Mouse (Mus musculus) liver, embryonic 12.5 days (tissue): ENCODE results near the gene Olfr432. TPM values are rescaled to one million over a fixed set of nuclear protein-coding genes. Genes with fewer than 3 reads are reported as not detected.
"Not testable (repeated sequence)": the region's sequence is repeated elsewhere in the genome, so short reads cannot be mapped to it uniquely, and the experiment has no call there.

ENCODE experiments used
- ATAC-seq: fragments of 200-750 bp; cut with Nextera tagmentation; 2 replicates; pipeline ENCODE4 v1.8.0; 2017; ENCODE audit warnings: moderate number of reproducible peaks, mild to moderate bottlenecking, moderate library complexity
- H3K27ac ChIP-seq: fragments of 300-500 bp; sonication (generic); 2 replicates; pipeline ENCODE4 v1.5.1; 2016; ENCODE audit warnings: mild to moderate bottlenecking
- H3K27me3 ChIP-seq: fragments of 300-500 bp; sonication (generic); replicated peaks from 2 replicates; pipeline ENCODE4 v1.6.1; 2016; ENCODE audit warnings: mild to moderate bottlenecking, moderate library complexity
- H3K36me3 ChIP-seq: fragments of 300-500 bp; sonication (generic); 2 replicates; pipeline ENCODE4 v1.6.1; 2016; ENCODE audit warnings: mild to moderate bottlenecking, moderate library complexity
- H3K4me1 ChIP-seq: fragments of 300-500 bp; sonication (generic); 2 replicates; pipeline ENCODE4 v1.6.1; 2016
- H3K4me2 ChIP-seq: fragments of 300-500 bp; sonication (generic); 2 replicates; pipeline ENCODE4 v1.6.1; 2016; ENCODE audit warnings: mild to moderate bottlenecking, moderate library complexity
- H3K4me3 ChIP-seq: fragments of 300-500 bp; sonication (generic); 2 replicates; pipeline ENCODE4 v1.5.1; 2016; ENCODE audit warnings: mild to moderate bottlenecking, moderate library complexity
- H3K9ac ChIP-seq: fragments of 300-500 bp; sonication (generic); 2 replicates; pipeline ENCODE4 v1.6.1; 2016; ENCODE audit warnings: mild to moderate bottlenecking, moderate library complexity
- H3K9me3 ChIP-seq: fragments of 300-500 bp; sonication (generic); replicated peaks from 2 replicates; pipeline ENCODE4 v1.6.1; 2016; ENCODE audit warnings: mild to moderate bottlenecking, moderate library complexity
- WGBS: fragments of 180-500 bp; shearing (Covaris S2); methylation state at CpG from one replicate; pipeline ENCODE4 v1.1.7; 2016; ENCODE audit not compliant: insufficient replicate concordance; 5-methylcytosine and 5-hydroxymethylcytosine counted together
- polyA plus RNA-seq: library from polyadenylated mRNA; unstranded; fragments of >200 nt; fragmentation: Nextera tagmentation; extraction: Ambion mirVana; gene quantifications from 2 replicates; pipeline ENCODE4 v1.2.1, GENCODE M21; 2016

Gene Olfr432
- not detected in 2 replicates for polyA plus RNA-seq

DNA sequence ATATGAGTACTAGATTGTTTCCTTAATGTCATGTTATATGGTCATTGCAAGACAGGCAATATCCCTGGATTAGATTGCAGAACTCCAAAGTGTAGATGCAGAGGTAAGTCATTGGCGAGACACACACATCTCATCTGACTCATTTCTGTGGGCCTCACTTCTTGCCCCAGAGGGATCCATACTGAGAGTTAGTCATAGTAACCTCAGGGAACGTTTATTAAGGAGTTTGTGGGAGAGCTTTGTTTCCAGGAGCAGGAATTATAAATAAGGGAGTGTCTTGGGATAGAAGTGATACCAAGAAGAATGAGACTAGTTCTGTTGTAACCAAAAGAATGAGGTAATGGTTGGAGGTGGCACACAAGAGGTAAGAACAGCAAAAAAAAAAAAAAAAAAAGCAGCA, at the start of gene Olfr432:
Olfr432 (plus strand) TSS at position 313 of the 400 bp plus-strand sequence.
- Histone ChIP-seq H3K9ac (no peak within 1 kb of the TSS), H3K4me2 (no peak within 1 kb of the TSS), H3K27ac (no peak within 1 kb of the TSS), H3K9me3 (no peaks in the 10 kb centered on the region), H3K27me3 (no peaks in the 10 kb centered on the region), H3K4me3 (no peak within 1 kb of the TSS), H3K36me3 (no peaks in the 10 kb centered on the region), H3K4me1 (no peaks in the 10 kb centered on the region)
- ATAC-seq = no peak
- WGBS = 39% methylated on average over 2 of the region's 2 CpGs

DNA sequence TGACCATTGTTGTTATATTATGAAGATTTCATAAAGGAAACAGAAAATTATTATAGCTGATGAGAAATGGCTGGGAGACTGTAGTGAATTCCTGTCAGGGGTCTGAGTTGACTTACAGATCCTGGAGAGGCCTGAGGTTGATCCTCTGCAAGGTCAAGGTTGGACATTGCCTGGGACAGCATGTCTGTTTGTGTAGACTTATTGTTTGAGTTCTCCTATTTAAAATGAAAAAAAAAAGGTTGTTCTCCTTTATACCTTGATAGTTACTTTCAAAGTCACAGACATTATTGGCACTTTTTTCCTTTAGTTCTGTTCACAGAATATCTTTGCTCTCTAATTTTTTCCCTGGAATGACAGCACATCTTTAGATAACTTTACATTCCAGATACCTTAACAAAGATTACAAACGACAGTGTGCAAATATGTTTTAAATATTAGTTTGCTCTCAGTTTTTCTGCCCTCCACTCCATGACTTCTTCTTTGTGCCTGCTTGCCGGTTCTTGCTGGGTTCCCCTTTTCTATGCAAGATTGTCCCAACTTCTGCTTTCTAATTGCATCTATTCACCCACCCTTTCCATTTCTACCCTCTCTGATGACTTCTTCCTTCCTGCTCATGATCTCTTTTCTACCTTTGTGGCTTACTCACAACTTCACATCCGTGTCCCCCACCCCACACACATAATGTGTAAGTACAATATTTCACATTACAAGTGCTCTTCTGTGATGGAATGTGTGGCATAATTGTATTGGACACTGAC, 44.5 kb upstream of the Olfr432 start:
- H3K9me3 ChIP-seq, H3K4me2 ChIP-seq, H3K4me1 ChIP-seq, H3K36me3 ChIP-seq, H3K9ac ChIP-seq, H3K4me3 ChIP-seq, H3K27me3 ChIP-seq, ATAC-seq, H3K27ac ChIP-seq: not testable (repeated sequence)
- 24% methylated on average over 2 of the region's 3 CpGs for WGBS

DNA sequence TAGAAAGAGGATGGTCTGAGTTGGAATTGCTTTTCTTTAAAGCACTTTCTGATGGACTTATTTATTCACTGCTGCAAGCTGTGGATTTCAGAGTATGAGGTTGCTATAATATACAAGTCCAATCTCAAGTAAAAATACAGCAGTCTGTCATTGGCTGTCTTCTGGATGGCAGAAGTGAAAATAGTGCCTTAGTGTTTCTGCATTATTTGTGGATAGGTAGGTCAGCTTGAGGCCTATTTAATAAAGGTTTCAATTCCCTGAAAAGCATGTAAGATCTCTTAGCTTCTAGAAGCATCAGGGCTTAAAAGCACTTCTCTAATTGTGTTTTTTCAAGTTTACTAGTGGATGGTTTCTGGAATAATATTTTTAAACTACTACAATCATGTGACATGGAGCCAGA, 42.0 kb upstream of the Olfr432 start:
- H3K4me3 ChIP-seq, ATAC-seq, H3K9ac ChIP-seq, H3K27ac ChIP-seq, H3K9me3 ChIP-seq, H3K4me2 ChIP-seq, H3K4me1 ChIP-seq, H3K36me3 ChIP-seq, H3K27me3 ChIP-seq: not testable (repeated sequence)

DNA sequence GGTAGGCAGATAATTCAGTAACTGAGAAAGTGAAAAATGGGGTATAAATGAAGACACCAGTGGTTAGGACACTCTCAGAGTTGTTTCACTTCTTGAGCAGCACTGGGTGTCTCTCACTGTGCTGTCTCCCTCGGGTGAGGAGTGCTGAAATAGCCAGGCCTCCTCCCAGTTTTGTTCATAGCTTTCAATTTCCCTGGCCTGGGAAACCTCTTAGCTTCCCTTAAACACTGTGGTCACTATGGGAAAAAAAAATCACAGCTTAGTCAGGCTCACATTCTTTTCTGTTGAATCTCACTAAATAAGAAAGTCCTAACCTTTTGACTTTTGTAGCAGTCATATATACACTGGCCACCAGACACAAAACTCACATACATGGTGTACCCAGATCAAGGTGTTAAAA, 17.3 kb upstream of the Olfr432 start, which contains the start of gene Ifi205:
Ifi205 (minus strand) TSS at position 113 of the 400 bp plus-strand sequence.
- no peaks in the 10 kb centered on the region for H3K9me3 ChIP-seq
- no peak within 1 kb of the TSS for H3K4me2 ChIP-seq
- H3K9ac ChIP-seq = no peak within 1 kb of the TSS
- no peak for ATAC-seq
- H3K27ac ChIP-seq = no peak within 1 kb of the TSS
- H3K4me3 ChIP-seq = no peak within 1 kb of the TSS
- no peaks in the 10 kb centered on the region for H3K36me3 ChIP-seq
- WGBS = 39% methylated on average over 1 of the region's 1 CpGs
- H3K4me1 ChIP-seq = no peaks in the 10 kb centered on the region
- H3K27me3 ChIP-seq = no peaks in the 10 kb centered on the region

DNA sequence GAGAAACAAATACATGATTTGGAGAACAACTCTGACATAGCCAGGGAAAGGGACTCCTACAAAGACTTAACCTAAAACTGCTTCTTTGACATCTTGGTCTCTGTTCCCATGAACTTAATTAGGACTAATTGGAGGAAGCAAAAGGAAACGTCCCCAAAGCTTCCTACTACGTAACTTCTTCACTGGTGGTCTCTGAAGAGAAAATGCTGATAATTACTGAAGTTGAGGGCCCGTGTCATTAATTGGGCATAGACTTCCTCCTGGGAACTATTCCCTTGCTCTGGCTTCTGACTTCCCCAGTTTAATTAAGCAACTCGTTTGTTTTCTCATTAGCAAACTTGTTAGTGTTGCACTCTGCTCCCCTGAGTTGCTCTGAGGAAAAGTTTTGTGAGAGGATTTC, 13.2 kb upstream of the Olfr432 start:
- H3K9ac ChIP-seq = no peak overlapping the region
- H3K27me3 ChIP-seq = no peaks in the 10 kb centered on the region
- H3K4me2 ChIP-seq = no peak overlapping the region
- ATAC-seq = no peak
- WGBS = 46% methylated on average over 4 of the region's 4 CpGs
- H3K4me1 ChIP-seq = no peaks in the 10 kb centered on the region
- no peaks in the 10 kb centered on the region for H3K9me3 ChIP-seq
- H3K27ac ChIP-seq = no peak overlapping the region
- no peak overlapping the region for H3K4me3 ChIP-seq
- no peaks in the 10 kb centered on the region for H3K36me3 ChIP-seq

DNA sequence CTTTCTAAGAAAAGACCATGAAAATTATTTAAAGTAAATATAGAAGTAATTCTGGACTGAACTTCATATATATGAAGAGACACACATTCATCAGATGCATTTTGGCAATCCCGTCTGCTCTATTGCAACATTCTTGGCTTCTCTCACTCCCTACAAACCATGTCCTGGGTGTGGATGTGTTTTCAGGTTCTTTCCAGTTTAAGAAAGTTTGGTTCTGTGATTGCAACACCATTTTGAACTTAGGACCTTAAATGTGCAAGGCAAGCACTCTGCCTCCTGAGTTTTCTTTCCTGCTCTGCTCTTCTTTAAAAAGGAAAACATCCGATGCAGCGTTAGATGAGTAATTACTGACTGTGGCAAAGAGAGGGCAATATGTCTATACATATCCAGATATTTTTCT, 10.5 kb upstream of the Olfr432 start:
- Histone ChIP-seq H3K9ac (no peak overlapping the region), H3K4me1 (no peaks in the 10 kb centered on the region), H3K27ac (no peak overlapping the region), H3K9me3 (no peaks in the 10 kb centered on the region), H3K36me3 (no peaks in the 10 kb centered on the region), H3K27me3 (no peaks in the 10 kb centered on the region), H3K4me2 (no peak overlapping the region), H3K4me3 (no peak overlapping the region)
- 86% methylated on average over 3 of the region's 3 CpGs for WGBS
- no peak for ATAC-seq

DNA sequence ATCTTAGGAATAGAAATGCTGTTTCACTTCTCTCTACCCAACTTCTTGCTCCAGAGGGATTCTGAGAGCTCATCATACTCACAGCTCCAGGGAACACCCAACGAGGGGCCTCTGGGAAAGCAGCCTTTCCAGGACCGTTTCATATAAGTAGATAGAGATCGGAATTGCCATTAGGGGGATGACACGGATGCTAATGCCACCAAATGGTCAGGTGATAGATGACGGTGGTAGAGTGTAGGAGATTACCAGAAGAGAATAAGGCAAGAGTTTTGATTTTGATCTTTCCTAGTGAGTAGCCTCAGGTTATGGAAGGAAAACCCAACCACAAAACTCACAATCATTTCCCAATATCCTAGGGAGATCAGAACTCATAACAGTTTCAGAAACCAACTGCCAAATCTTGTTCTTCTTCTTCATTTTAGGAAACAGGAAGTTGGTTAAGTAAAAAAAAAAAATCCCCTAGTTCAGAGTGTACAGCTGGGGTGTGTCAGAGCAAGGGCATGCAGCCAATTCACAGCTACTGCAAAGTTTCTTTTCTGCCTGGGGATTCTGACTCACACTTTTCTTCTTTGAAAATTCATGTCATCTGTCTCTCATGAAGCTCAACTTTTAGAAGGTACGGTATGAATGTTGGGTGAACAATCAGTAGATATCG, 8.4 kb upstream of the Olfr432 start, which contains the start of gene Olfr433:
Olfr433 (plus strand) TSS at position 183 of the 655 bp plus-strand sequence.
- H3K9ac ChIP-seq = no peak within 1 kb of the TSS
- no peak for ATAC-seq
- no peaks in the 10 kb centered on the region for H3K36me3 ChIP-seq
- H3K4me3 ChIP-seq = no peak within 1 kb of the TSS
- no peak within 1 kb of the TSS for H3K4me2 ChIP-seq
- H3K9me3 ChIP-seq = no peaks in the 10 kb centered on the region
- no peaks in the 10 kb centered on the region for H3K27me3 ChIP-seq
- H3K27ac ChIP-seq = no peak within 1 kb of the TSS
- WGBS = 53% methylated on average over 7 of the region's 7 CpGs
- H3K4me1 ChIP-seq = no peaks in the 10 kb centered on the region

DNA sequence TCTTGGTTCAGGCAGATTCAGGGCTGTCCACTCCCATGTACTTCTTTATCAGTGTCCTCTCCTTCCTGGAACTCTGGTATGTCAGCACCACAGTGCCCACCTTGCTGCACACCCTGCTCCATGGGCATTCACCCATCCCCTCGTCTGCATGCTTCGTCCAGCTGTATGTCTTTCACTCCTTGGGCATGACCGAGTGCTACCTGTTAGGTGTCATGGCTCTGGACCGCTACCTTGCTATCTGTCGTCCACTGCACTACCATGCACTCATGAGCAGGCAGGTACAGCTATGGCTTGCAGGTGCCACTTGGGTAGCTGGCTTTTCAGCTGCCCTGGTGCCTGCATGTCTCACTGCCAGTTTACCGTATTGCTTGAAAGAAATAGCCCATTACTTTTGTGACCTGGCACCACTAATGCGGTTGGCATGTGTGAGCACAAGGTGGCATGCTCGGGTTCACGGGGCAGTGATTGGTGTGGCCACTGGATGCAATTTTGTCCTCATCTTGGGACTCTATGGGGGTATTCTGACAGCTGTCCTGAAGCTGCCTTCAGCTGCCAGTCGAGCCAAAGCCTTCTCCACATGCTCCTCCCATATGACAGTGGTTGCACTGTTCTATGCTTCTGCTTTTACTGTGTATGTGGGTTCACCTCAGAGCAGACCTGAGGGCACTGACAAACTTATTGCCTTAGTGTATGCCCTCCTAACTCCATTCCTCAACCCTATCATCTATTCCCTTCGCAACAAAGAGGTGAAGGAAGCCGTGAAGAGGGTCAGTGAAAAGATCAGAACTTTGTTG, 6.7 kb upstream of the Olfr432 start:
- not testable (repeated sequence) for H3K27me3 ChIP-seq, H3K9me3 ChIP-seq, H3K4me1 ChIP-seq, H3K36me3 ChIP-seq, H3K9ac ChIP-seq, H3K27ac ChIP-seq, H3K4me2 ChIP-seq, ATAC-seq, H3K4me3 ChIP-seq
- WGBS = 69% methylated on average over 12 of the region's 12 CpGs

DNA sequence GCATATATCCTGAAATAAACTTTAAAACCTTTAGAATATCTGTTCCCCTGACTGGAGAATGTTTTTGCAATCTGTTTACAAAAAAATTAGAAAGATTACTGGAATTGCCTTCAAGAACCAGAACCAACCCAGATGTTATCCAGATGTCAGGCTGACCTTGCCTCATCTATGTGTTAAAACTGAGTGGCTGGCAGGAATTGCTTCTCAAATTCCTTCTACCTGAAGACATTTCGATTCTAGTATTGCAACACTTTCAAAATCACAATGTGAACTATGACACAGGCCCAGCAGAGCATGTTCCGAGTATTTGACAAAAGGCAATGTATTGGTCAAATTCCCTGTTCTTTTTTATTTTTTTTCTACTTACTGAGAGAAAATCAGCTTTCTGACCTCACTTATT, 4.6 kb upstream of the Olfr432 start:
- Histone ChIP-seq H3K27me3 (no peaks in the 10 kb centered on the region), H3K27ac (no peak overlapping the region), H3K9ac (no peak overlapping the region), H3K9me3 (no peaks in the 10 kb centered on the region), H3K36me3 (no peaks in the 10 kb centered on the region), H3K4me3 (no peak overlapping the region), H3K4me2 (no peak overlapping the region), H3K4me1 (no peaks in the 10 kb centered on the region)
- WGBS = 50% methylated on average over 2 of the region's 2 CpGs
- no peak for ATAC-seq

DNA sequence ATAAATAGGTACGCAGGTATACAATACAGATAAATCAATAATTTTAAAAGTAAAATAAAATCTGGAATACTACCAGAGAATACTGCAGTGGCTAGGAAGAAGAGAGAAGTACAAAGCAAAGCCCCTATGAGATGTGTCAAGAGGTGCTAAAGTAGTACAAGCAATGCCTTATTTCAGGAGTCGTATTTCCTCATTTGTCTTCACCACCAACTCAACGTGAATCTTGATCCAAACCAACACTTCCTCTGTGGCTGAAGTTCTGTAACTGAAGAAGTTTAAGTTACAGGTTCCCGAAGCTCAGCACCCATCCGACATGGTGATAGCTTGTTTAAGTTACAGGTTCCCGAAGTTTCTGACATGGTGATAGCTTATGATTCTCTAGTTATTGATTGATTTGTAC, 778 bp upstream of the Olfr432 start:
- H3K9me3 ChIP-seq, H3K4me3 ChIP-seq, H3K4me1 ChIP-seq, ATAC-seq, H3K27me3 ChIP-seq, H3K9ac ChIP-seq, H3K27ac ChIP-seq, H3K36me3 ChIP-seq, H3K4me2 ChIP-seq: not testable (repeated sequence)
- 43% methylated on average over 6 of the region's 6 CpGs for WGBS

DNA sequence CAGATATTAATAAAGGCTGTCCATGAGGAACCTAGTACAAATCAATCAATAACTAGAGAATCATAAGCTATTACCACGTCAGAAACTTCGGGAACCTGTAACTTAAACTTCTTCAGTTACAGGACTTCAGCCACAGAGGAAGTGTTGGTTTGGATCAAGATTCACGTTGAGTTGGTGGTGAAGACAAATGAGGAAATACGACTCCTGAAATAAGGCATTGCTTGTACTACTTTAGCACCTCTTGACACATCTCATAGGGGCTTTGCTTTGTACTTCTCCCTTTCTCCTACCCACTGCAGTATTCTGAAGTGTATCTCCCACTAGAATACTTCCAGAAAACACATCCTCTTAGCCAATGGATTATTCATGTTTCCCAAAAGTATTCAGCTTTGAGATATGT, 352 bp downstream of the Olfr432 start:
- H3K9ac ChIP-seq, H3K27me3 ChIP-seq, H3K4me3 ChIP-seq, H3K36me3 ChIP-seq, H3K9me3 ChIP-seq, H3K4me2 ChIP-seq, H3K4me1 ChIP-seq, H3K27ac ChIP-seq, ATAC-seq: not testable (repeated sequence)
- WGBS = 21% methylated on average over 4 of the region's 4 CpGs

DNA sequence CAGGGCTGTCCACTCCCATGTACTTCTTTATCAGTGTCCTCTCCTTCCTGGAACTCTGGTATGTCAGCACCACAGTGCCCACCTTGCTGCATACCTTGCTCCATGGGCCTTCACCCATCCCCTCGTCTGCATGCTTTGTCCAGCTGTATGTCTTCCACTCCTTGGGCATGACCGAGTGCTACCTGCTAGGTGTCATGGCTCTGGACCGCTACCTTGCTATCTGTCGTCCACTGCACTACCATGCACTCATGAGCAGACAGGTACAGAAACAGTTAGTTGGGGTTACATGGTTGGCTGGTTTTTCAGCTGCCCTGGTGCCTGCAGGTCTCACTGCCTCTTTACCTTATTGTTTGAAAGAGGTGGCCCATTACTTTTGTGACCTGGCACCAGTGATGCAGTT, 1.5 kb downstream of the Olfr432 start:
- ATAC-seq = no peak
- 68% methylated on average over 4 of the region's 4 CpGs for WGBS
- Histone ChIP-seq H3K4me1 (no peaks in the 10 kb centered on the region), H3K4me3 (no peak overlapping the region), H3K4me2 (no peak overlapping the region), H3K36me3 (no peaks in the 10 kb centered on the region), H3K9ac (no peak overlapping the region), H3K9me3 (no peaks in the 10 kb centered on the region), H3K27me3 (no peaks in the 10 kb centered on the region), H3K27ac (no peak overlapping the region)
